Mouse (Mus musculus) MEL (cell line): ENCODE results near the gene Dph7. TPM values are rescaled to one million over a fixed set of nuclear protein-coding genes. Genes with fewer than 3 reads are reported as not detected.

Experiments used
- DNase-seq: peaks from one replicate; pipeline ENCODE4 v3.0.0; 2011; ENCODE audit warnings: low read depth, low spot score
- H3K27ac ChIP-seq: 2 replicates; pipeline ENCODE4 v1.5.1; 2012; ENCODE audit warnings: low read depth, mild to moderate bottlenecking, control low read depth, low read length, moderate library complexity; ENCODE audit not compliant: control insufficient read depth
- H3K27me3 ChIP-seq, 2 experiments: fragments of 150-350 bp in 1 of 2; sonication (generic) in 1 of 2; 2 replicates each; pipeline ENCODE4 v1.6.1; 2012; ENCODE audit warnings: low read length in 2 of 2, mild to moderate bottlenecking in 2 of 2, improper control_type of control experiment in 1 of 2, moderate library complexity in 1 of 2; ENCODE audit not compliant: insufficient read depth in 2 of 2, control insufficient read depth in 1 of 2
- H3K36me3 ChIP-seq, 2 experiments: 2 replicates each; pipeline ENCODE4 v1.6.1; 2012 to 2014; ENCODE audit warnings: low read length in 2 of 2, improper control_type of control experiment in 1 of 2, inconsistent platforms in 1 of 2, mild to moderate bottlenecking in 1 of 2; ENCODE audit not compliant: insufficient read depth in 2 of 2, control insufficient read depth in 1 of 2
- H3K4me1 ChIP-seq, 2 experiments: fragments of 150-350 bp in 1 of 2; sonication (generic) in 1 of 2; 2 replicates each; pipeline ENCODE4 v1.6.1; 2012; ENCODE audit warnings: low read length in 2 of 2, improper control_type of control experiment in 1 of 2, mild to moderate bottlenecking in 1 of 2; ENCODE audit not compliant: insufficient read depth in 2 of 2, control insufficient read depth in 1 of 2
- H3K4me3 ChIP-seq, 2 experiments: fragments of 150-350 bp in 1 of 2; sonication (generic) in 1 of 2; 2 replicates each; pipeline ENCODE4 v1.5.1; 2012; ENCODE audit warnings: low read depth in 2 of 2, low read length in 2 of 2, mild to moderate bottlenecking in 2 of 2, moderate library complexity in 2 of 2, control low read depth in 1 of 2, improper control_type of control experiment in 1 of 2; ENCODE audit not compliant: control insufficient read depth in 1 of 2, insufficient read depth in 1 of 2
- H3K79me2 ChIP-seq: 2 replicates; pipeline ENCODE4 v1.6.1; 2012; ENCODE audit warnings: mild to moderate bottlenecking, low read length, moderate library complexity; ENCODE audit not compliant: control insufficient read depth, poor library complexity, insufficient read depth
- H3K9ac ChIP-seq: 2 replicates; pipeline ENCODE4 v1.6.1; 2012; ENCODE audit warnings: low read depth, mild to moderate bottlenecking, control low read depth, low read length, moderate library complexity; ENCODE audit not compliant: control insufficient read depth, poor library complexity, severe bottlenecking
- H3K9me3 ChIP-seq: fragments of 150-350 bp; sonication (generic); replicated peaks from 2 replicates; pipeline ENCODE4 v1.6.1; 2012; ENCODE audit warnings: mild to moderate bottlenecking, low read length, improper control_type of control experiment, moderate library complexity; ENCODE audit not compliant: insufficient read depth
- BHLHE40 ChIP-seq: IDR thresholded peaks from 2 replicates; pipeline ENCODE4 v1.6.1; 2012; ENCODE audit warnings: low read depth, mild to moderate bottlenecking, inconsistent platforms, low read length, improper control_type of control experiment, borderline replicate concordance
- CHD1 ChIP-seq: IDR thresholded peaks from 2 replicates; pipeline ENCODE4 v1.6.1; 2012; ENCODE audit warnings: low read depth, mild to moderate bottlenecking, inconsistent platforms, low read length, improper control_type of control experiment
- CTCF ChIP-seq, 3 experiments: IDR thresholded peaks in 2 of 3; conservative IDR thresholded peaks in 1 of 3; 2 replicates each; pipeline ENCODE4 v1.5.1; 2011 to 2012; ENCODE audit warnings: low read length in 3 of 3, low read depth in 2 of 3, mild to moderate bottlenecking in 2 of 3, improper control_type of control experiment in 1 of 3, inconsistent platforms in 1 of 3, mixed read lengths in 1 of 3, moderate library complexity in 1 of 3; ENCODE audit not compliant: control insufficient read depth in 1 of 3, insufficient read depth in 1 of 3, poor library complexity in 1 of 3, severe bottlenecking in 1 of 3
- E2F4 ChIP-seq: IDR thresholded peaks from 2 replicates; pipeline ENCODE4 v1.6.1; 2011; ENCODE audit warnings: low read depth, low read length, improper control_type of control experiment, borderline replicate concordance
- ETS1 ChIP-seq: IDR thresholded peaks from 2 replicates; pipeline ENCODE4 v1.6.1; 2012; ENCODE audit warnings: low read depth, mild to moderate bottlenecking, inconsistent platforms, low read length, improper control_type of control experiment, moderate library complexity
- HCFC1 ChIP-seq: IDR thresholded peaks from 2 replicates; pipeline ENCODE4 v1.6.1; 2012; ENCODE audit warnings: low read depth, mild to moderate bottlenecking, inconsistent platforms, low read length, improper control_type of control experiment, moderate library complexity
- KAT2A ChIP-seq: conservative IDR thresholded peaks from 2 replicates; pipeline ENCODE4 v1.6.1; 2012; ENCODE audit warnings: low read depth, low read length, improper control_type of control experiment, inconsistent platforms
- MAZ ChIP-seq: IDR thresholded peaks from 2 replicates; pipeline ENCODE4 v1.6.1; 2012; ENCODE audit warnings: low read depth, mild to moderate bottlenecking, inconsistent platforms, low read length, improper control_type of control experiment
- MEF2A ChIP-seq: IDR thresholded peaks from 2 replicates; pipeline ENCODE4 v1.6.1; 2014; ENCODE audit warnings: low read depth, mild to moderate bottlenecking, inconsistent platforms, low read length, improper control_type of control experiment; ENCODE audit not compliant: poor library complexity, insufficient replicate concordance, severe bottlenecking; ENCODE audit errors: extremely low read depth
- NELFE ChIP-seq: IDR thresholded peaks from 2 replicates; pipeline ENCODE4 v1.6.1; 2011; ENCODE audit warnings: low read depth, low read length, improper control_type of control experiment
- POLR2A ChIP-seq, 2 experiments: IDR thresholded peaks; 2 replicates each; pipeline ENCODE4 v1.6.1; 2011 to 2012; ENCODE audit warnings: low read length in 2 of 2, mild to moderate bottlenecking in 2 of 2, control low read depth in 1 of 2, improper control_type of control experiment in 1 of 2, low read depth in 1 of 2, moderate library complexity in 1 of 2; ENCODE audit not compliant: control insufficient read depth in 1 of 2, insufficient read depth in 1 of 2, poor library complexity in 1 of 2
- POLR2AphosphoS2 ChIP-seq: IDR thresholded peaks from 2 replicates; pipeline ENCODE4 v1.6.1; 2011; ENCODE audit warnings: low read length, improper control_type of control experiment
- RCOR1 ChIP-seq: IDR thresholded peaks from 2 replicates; pipeline ENCODE4 v1.6.1; 2012; ENCODE audit warnings: low read depth, mild to moderate bottlenecking, inconsistent platforms, low read length, improper control_type of control experiment
- SIN3A ChIP-seq: IDR thresholded peaks from 2 replicates; pipeline ENCODE4 v1.6.1; 2012; ENCODE audit warnings: low read length, improper control_type of control experiment, inconsistent platforms
- SMC3 ChIP-seq: IDR thresholded peaks from 2 replicates; pipeline ENCODE4 v1.6.1; 2011; ENCODE audit warnings: low read depth, low read length, improper control_type of control experiment
- TCF12 ChIP-seq: IDR thresholded peaks from 2 replicates; pipeline ENCODE4 v1.6.1; 2014; ENCODE audit warnings: low read depth, mild to moderate bottlenecking, inconsistent platforms, low read length, improper control_type of control experiment, moderate library complexity
- UBTF ChIP-seq: IDR thresholded peaks from 2 replicates; pipeline ENCODE4 v1.6.1; 2012; ENCODE audit warnings: low read depth, mild to moderate bottlenecking, inconsistent platforms, low read length, improper control_type of control experiment, moderate library complexity, borderline replicate concordance; ENCODE audit not compliant: insufficient read depth
- USF2 ChIP-seq, 2 experiments: IDR thresholded peaks; 2 replicates each; pipeline ENCODE4 v1.6.1; 2011 to 2012; ENCODE audit warnings: improper control_type of control experiment in 2 of 2, low read length in 2 of 2, borderline replicate concordance in 1 of 2, inconsistent platforms in 1 of 2, low read depth in 1 of 2, mild to moderate bottlenecking in 1 of 2; ENCODE audit not compliant: insufficient read depth in 1 of 2
- ZC3H11A ChIP-seq: IDR thresholded peaks from 2 replicates; pipeline ENCODE4 v1.6.1; 2012; ENCODE audit warnings: low read depth, mild to moderate bottlenecking, inconsistent platforms, low read length, improper control_type of control experiment
- ZNF384 ChIP-seq: IDR thresholded peaks from 2 replicates; pipeline ENCODE4 v1.6.1; 2012; ENCODE audit warnings: low read depth, mild to moderate bottlenecking, inconsistent platforms, low read length, improper control_type of control experiment
- polyA plus RNA-seq, 2 experiments: library from polyadenylated mRNA; stranded (reverse) in 1 of 2; unstranded in 1 of 2; fragments of >175 nt in 1 of 2; fragments of >200 nt in 1 of 2; gene quantifications; 2 replicates each; pipeline versions ENCODE4 v1.2.1 to v1.2.4; 2012; ENCODE audit warnings: low replicate concordance in 2 of 2, low read depth in 1 of 2; ENCODE audit not compliant: insufficient read length in 2 of 2, insufficient read depth in 1 of 2, missing spikeins in 1 of 2
- total RNA-seq: library from RNA; depleted of rRNA; stranded (reverse); fragments of 300-350 nt; gene quantifications from 2 replicates; pipeline ENCODE4 v1.2.3, GENCODE M21; 2012

Gene Dph7
- total and polyA plus RNA-seq, 3 experiments, result 17.6 to 19.7 TPM; not detected in 1

DNA sequence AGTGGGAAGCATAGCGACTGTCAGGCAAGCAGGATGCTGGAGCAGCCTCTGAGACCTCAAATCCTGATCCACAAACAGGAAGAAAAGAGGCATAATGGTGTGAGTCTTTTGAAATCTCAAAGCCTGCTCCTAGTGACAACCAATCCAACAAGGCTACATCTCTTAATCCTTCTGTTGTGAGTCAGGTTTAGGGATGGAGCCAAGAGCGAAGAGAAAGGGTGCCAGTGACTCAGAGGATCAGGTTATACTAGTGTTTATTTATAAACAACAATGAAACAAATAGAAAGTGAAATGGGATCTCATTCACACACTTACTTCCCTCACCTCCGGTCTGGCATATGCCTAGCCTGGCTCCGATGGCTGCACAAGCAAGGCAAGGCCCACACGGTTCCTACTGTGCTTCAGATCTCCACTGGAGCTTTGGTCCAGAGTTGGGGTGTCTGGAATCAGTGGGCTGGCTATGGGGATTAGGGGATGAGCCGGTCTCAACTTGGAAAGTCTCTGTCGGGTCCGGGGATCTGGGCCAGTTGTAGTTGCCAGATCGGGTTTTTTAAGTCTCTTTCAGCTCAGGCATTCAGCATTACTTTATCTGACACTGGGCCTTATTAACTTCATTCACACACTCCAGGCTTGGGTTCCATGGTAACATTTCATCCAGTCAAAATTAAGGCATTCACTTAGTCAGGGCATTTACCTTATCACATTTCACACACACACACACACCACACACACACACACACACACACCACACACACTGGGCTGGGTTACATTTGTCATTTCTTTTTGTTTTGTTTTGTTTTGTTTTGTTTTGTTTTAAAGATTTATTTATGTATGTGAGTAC is 42.0 kb downstream of the Dph7 start:
- Histone ChIP-seq H3K4me3 (no peak overlapping the region), H3K9ac (no peak overlapping the region), H3K27me3 (no peaks in the 10 kb centered on the region), H3K27ac (no peak overlapping the region), H3K36me3 (no peaks in the 10 kb centered on the region), H3K9me3 (no peaks in the 10 kb centered on the region), H3K79me2 (no peaks in the 10 kb centered on the region), H3K4me1 (no peaks in the 10 kb centered on the region)
- DNase-seq, result no peak
- no peak for TF ChIP-seq MAZ
- TF ChIP-seq ZNF384, result no peak
- no peak for TF ChIP-seq KAT2A
- TF ChIP-seq ETS1, result no peak
- TF ChIP-seq E2F4, result no peak
- no peak for TF ChIP-seq SMC3
- TF ChIP-seq CTCF (IDR thresholded peaks at IDR 0.05 in 2 of 3, conservative IDR thresholded peaks at IDR 0.05 in 1 of 3; ENCODE audit: control insufficient read depth in 1 of 3, insufficient read depth in 1 of 3, low read depth in 2 of 3, low read length in 3 of 3, poor library complexity in 1 of 3, severe bottlenecking in 1 of 3), result no peak
- TF ChIP-seq MEF2A, result no peak
- no peak for TF ChIP-seq POLR2A (IDR thresholded peaks at IDR 0.05; ENCODE audit: control insufficient read depth in 1 of 2, insufficient read depth in 1 of 2, low read depth in 1 of 2, low read length in 2 of 2, poor library complexity in 1 of 2)
- TF ChIP-seq ZC3H11A, result no peak
- no peak for TF ChIP-seq USF2 (IDR thresholded peaks at IDR 0.05; ENCODE audit: borderline replicate concordance in 1 of 2, insufficient read depth in 1 of 2, low read depth in 1 of 2, low read length in 2 of 2)
- TF ChIP-seq RCOR1, result no peak
- TF ChIP-seq BHLHE40, result no peak
- no peak for TF ChIP-seq POLR2AphosphoS2
- no peak for TF ChIP-seq TCF12
- TF ChIP-seq CHD1, result no peak
- no peak for TF ChIP-seq UBTF
- no peak for TF ChIP-seq HCFC1
- TF ChIP-seq SIN3A, result no peak
- no peak for TF ChIP-seq NELFE

DNA sequence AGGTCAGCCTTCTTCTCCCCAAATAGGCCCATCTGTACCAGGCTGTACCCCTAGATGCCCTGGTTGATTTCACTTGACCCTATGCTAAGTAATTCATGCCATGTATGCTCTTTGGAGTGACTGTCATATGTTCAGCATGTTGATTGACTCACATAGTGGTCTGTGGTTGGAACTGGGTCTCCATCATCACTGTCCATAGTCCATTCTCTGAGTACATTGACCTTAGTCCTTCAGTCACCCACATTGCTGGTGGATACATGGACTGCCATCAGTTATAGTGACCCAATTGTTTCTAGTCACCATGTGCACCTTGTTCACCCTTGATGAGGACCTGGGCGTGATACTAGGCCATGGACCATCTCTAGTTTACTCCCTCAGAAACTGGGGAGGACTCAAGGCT is 44.6 kb downstream of the Dph7 start:
- Histone ChIP-seq H3K9ac (no peak overlapping the region), H3K79me2 (no peaks in the 10 kb centered on the region)
- no peak for TF ChIP-seq NELFE
- TF ChIP-seq, all 39 proteins: peak for 0
- H3K4me3 ChIP-seq, result no peak overlapping the region
- H3K36me3 ChIP-seq, result no peaks in the 10 kb centered on the region
- H3K27me3 ChIP-seq, result no peaks in the 10 kb centered on the region
- H3K9me3 ChIP-seq, result no peaks in the 10 kb centered on the region
- no peaks in the 10 kb centered on the region for H3K4me1 ChIP-seq
- H3K27ac ChIP-seq, result no peak overlapping the region
- no peak for DNase-seq
